Mouse (Mus musculus) heart, postnatal 10 days (tissue): ENCODE data around the gene Parp11. TPM values are rescaled to one million over a fixed set of nuclear protein-coding genes. Genes with fewer than 3 reads are reported as not detected.
"Not testable (repeated sequence)": the region's sequence is repeated elsewhere in the genome, so short reads cannot be mapped to it uniquely, and the experiment has no call there.

Experiments used
- DNase-seq, 2 experiments: peaks; one replicate each; pipeline ENCODE4 v3.0.0; 2021
- intact Hi-C: fragments of 180-260 bp; cut with DNase I; formaldehyde crosslinking; loops from one replicate; pipeline ENCODE4 v1.15.1; 2025
- total RNA-seq, 2 experiments: library from RNA; stranded (reverse); gene quantifications; 2 replicates each; pipeline ENCODE4 v1.2.3; 2021

Gene Parp11
- total RNA-seq, 2 experiments from 2014 or later, result 8.5 to 10.0 TPM

GRCm38 (mm10) chr6:127493750-127494149 is 47.1 kb downstream of the Parp11 start:
- no peak for DNase-seq
- intact Hi-C loops, result no loop called here

- DNase-seq, result no peak
- intact Hi-C loops, result no loop called here
Observed at GRCm38 (mm10) chr6:127494357-127494756, 47.7 kb downstream of the Parp11 start.

- intact Hi-C loops, result no loop called here
- no peak for DNase-seq
Observed at GRCm38 (mm10) chr6:127495251-127495650, 48.6 kb downstream of the Parp11 start.

GRCm38 (mm10) chr6:127495876-127496275 is 49.2 kb downstream of the Parp11 start:
- DNase-seq, result no peak
- intact Hi-C loops, result no loop called here

DNA sequence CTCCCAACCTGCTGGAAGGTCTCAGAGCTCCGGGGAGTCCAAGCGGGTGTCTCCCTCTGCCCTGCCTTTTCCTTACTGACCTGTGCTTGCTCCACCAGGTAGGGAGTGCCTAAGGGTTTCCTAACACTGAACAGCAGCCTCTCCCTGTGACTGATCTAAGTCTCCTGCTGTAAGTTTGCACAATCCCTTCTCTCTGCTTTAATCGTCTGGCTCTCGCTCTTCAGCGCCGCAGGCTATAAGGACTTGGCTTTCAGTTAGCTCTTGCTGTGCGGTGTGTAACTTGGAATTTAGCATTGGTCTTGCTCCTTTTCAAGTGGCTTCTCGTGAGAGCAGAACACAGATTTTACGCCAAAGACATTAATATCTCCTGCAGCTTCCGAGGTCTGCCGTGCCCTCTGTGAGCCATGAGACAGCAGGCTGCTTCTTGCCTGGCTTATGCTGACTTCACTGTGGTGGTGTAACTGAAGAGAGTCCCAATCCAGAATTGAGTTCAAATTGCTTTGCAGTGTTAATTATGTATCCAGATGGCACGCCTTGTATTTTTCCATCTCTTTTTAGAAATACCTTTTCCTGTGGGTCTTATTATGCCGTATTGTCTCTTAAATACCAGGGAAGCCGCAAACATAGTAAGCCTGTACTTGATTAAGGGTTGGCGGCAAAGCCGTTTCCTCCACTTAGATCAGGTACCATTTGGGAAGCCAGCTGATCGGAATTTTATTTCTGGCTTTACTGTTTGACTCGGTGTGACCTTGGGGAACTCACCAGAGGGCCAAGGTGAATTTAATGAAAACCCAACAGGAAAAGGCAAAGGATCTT is 50.4 kb downstream of the Parp11 start:
- peak in 1 of 2 experiments; percentile 8 for DNase-seq
- intact Hi-C loops, result no loop called here

DNA sequence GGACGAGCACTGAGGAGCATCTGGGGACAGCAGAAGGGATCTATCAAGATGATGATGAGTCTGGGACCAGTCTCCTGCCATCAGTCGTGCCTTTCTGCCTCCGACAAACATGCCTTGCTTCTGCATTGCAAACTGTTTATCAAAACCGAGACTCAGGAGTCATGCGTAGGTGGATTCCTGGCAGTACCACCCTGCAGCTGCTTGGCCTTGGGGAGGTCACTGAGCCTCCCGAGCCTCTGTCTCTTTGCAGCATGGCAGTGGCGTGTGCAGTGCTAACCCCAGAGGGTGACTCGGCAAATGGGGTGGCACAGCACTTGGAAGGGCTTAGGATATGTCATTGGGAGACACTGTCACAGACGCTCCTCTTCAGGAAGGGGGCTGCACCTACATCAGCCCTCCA is 53.5 kb downstream of the Parp11 start:
- intact Hi-C loops, result no loop called here
- peak in 1 of 2 experiments; percentile 7 for DNase-seq

- intact Hi-C loops, result no loop called here
Observed at GRCm38 (mm10) chr6:127500806-127501205, 54.2 kb downstream of the Parp11 start.

GRCm38 (mm10) chr6:127502530-127502929 is 55.9 kb downstream of the Parp11 start:
- peak; percentile 46 to 70 for DNase-seq
- intact Hi-C loops, result loop anchor here (1.0 kb wide), 1 partner anchor 81 kb away; no protein-coding TSS in a partner anchor

More at GRCm38 (mm10) chr6:127500806-127501205, 54.2 kb downstream of the Parp11 start:
- DNase-seq, result no peak

- intact Hi-C loops, DNase-seq: not testable (repeated sequence)
Observed at GRCm38 (mm10) chr6:127513776-127514175, 67.1 kb downstream of the Parp11 start.

DNA sequence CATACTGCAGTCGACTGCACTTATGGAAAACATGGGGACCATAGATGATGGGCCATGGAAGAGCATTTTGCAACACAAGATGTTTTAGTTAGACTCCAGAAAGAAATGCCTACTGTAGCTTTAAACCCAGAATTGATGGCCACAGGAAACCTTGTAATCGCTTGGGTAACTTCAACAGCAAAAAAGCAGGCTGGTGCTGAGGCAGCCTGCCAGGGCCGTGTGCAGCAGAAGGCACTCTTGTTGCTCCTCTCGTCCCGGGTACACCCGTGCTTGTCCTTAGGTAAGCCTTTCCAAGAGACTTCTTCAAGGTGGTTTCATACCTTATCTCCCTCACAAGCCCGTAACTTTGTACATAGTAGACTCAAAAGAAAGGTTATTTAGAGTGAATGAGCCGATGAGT is 74.5 kb downstream of the Parp11 start:
- DNase-seq, result no peak
- intact Hi-C loops, result no loop called here

DNA sequence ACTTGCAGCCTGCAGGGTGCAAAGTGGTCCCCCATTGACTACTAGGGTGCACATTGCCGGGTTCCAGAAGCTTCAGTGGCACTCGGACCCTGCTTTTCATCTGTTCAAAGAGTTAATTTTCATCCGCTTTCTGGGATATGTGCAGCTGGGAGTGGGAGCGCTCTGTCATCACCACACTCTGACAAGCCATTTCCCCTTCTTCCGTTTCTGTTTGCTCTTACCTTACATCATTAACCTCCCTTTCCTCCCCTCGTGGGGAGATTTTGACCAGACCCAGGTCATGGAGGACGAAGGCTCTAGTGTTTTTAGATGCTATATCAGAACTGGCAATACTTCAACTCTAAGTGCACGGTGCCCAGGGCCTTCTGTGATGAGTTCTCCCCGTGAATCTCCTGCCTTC is 75.7 kb downstream of the Parp11 start:
- no peak for DNase-seq
- intact Hi-C loops, result no loop called here

- peak; percentile 58 to 79 for DNase-seq
- intact Hi-C loops, result no loop called here
Observed at GRCm38 (mm10) chr6:127524442-127524841, 77.8 kb downstream of the Parp11 start.

GRCm38 (mm10) chr6:127528625-127529024 is 82.0 kb downstream of the Parp11 start:
- intact Hi-C loops, result no loop called here
- no peak for DNase-seq

- intact Hi-C loops, result no loop called here
- DNase-seq, result peak; percentile 94
Observed at GRCm38 (mm10) chr6:127529451-127529850, 82.8 kb downstream of the Parp11 start.

- DNase-seq, result no peak
- intact Hi-C loops, result no loop called here
Observed at GRCm38 (mm10) chr6:127530206-127530605, 83.6 kb downstream of the Parp11 start.

- no peak for DNase-seq
- intact Hi-C loops, result no loop called here
Observed at GRCm38 (mm10) chr6:127531412-127532205, 85.0 kb downstream of the Parp11 start.

GRCm38 (mm10) chr6:127532304-127532703 is 85.7 kb downstream of the Parp11 start:
- no peak for DNase-seq
- intact Hi-C loops, result no loop called here

GRCm38 (mm10) chr6:127533766-127534165 is 87.1 kb downstream of the Parp11 start:
- no peak for DNase-seq
- intact Hi-C loops, result no loop called here

DNA sequence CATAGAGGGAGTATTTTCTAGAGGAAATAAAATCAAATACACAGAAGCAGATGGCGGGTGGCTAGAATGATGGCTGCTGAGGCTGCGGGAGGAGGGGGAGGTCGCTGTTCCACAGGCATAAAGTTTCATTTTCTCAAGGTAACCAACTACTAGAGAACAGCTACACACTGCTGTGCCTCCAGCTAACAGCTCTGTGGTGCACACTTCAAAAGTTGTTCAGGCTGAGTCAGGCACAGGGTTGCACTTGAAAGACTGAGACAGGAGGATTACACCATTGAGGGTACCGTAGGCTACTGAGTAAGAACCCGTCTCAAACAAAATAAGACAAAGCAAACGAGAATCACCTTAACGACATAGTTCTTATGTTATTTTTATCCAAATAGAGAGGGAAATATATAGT is 90.4 kb downstream of the Parp11 start:
- intact Hi-C loops, result no loop called here

GRCm38 (mm10) chr6:127538118-127538517 is 91.5 kb downstream of the Parp11 start:
- no peak for DNase-seq
- intact Hi-C loops, result no loop called here

More for the DNA sequence above, 90.4 kb downstream of the Parp11 start:
- no peak for DNase-seq

DNA sequence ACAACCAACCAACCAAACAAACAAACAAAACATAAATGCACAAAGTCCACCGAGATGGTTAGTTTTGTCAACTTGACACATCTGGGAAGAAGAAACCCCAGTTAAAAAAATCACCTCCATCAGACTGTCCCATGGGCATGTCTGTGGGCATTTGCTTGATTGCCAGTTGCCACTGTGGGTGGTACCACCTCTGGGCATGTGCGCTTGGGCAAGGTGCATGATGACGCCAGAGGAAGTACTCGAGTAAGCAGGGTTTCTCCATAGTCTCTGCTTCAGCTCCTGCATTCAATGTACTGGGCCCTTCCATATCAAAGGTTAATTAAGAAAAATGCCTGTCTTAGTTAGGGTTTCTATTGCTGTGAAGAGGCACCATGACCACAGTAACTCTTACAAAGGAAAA is 92.6 kb downstream of the Parp11 start:
- intact Hi-C loops, result no loop called here
- DNase-seq, result no peak

- intact Hi-C loops, result loop anchor here (5.0 kb wide), 1 partner anchor 83 kb away; no protein-coding TSS in a partner anchor
Observed at GRCm38 (mm10) chr6:127539659-127540058, 93.0 kb downstream of the Parp11 start.

More at GRCm38 (mm10) chr6:127539659-127540058, 93.0 kb downstream of the Parp11 start:
- DNase-seq, result no peak
